Mouse (Mus musculus): ENCODE measurements around the gene Kif14.

DNA sequence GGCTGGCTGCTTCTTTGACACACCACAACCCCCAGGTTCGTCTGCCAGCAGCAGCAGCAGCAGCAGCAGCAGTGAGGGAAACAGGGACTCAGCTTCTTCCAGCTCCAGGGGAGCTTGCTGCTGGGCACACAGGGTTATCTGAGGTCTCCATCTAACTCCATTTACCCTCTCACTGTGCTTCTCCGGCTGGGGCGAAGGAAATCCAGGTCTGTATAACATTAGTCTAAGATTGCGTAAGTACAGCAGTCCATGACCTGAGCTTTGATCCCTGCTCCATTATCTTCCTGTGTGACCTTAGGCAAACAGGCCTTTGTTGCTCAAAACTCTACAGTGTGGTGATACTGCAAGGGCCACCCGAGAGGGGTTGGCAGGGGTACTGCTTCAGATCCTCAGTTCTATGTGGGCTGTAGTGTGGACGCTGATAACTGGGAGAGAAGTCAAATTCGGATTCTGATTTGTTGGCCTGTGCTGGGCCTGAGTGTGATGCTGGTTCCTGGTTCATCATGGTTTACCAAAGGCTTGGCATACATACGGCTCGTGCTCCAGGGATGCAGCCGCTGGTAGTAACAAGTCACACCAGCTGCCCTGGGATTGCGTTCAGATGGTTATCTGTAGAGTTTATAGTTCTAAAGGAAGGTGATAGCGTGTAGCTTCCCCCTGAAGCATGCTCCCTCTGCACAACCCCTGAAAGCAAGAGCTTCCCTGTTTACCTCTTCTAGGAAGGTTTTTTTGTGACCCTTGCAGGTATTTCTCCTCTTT lies 75.7 kb downstream of the Kif14 start:
- TF ChIP-seq POLR2A (IDR thresholded peaks at IDR 0.05; ENCODE audit: low read depth, low read length) (no peak), CTCF (IDR thresholded peaks at IDR 0.05; ENCODE audit: extremely low read depth, insufficient read length, insufficient replicate concordance, low read depth, low read length) (no peak)

Data from small intestine, adult 2 months (tissue).